7 mouse cellular contexts compared by ENCODE assay signal in the genomic region with DNA sequence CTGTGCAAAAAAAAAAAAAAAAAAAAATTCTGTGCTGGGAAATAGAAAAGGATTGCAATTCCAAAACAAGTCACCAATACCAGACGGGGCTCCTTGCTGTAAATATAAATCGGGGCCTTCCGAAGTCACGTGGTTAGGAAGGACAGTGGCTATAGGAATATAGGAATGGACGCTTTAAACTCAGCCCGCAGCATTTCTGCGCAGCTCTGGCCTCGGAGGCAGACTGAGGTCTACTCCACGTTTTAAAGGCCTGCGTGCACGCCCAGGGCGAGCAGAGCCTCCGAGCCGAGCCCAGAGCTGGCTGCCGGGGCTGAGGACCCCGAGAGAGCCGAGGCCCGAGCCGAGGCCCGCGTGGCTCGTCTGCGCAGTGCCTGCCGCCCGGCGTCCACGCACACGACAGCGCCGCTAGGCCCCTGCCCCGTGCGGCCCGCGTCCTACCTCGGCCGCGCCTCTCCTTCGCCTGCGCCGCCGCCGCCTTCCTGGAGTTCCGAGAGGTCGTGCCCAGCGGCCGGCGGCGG. TPM values are rescaled to one million over a fixed set of nuclear protein-coding genes. Genes with fewer than 3 reads are reported as not detected.
DNase-seq lines count a peak whose midpoint lies in the region; ATAC-seq and TF ChIP-seq lines count a peak whose summit lies in the region.

No protein-coding gene starts in this region.

- peak overlapping the region; percentile 86 for H3K9ac ChIP-seq in lung, embryonic 14.5 days
- H3K9ac ChIP-seq in forebrain, embryonic 13.5 days, result peak overlapping the region; percentile 79
- peak overlapping the region; percentile 90 for H3K9ac ChIP-seq in limb, embryonic 14.5 days (ENCODE audit: low read depth, low read length, severe bottlenecking)
- peak overlapping the region; percentile 85 for H3K9ac ChIP-seq in neural tube, embryonic 15.5 days (replicated peaks)

- no peak for TF ChIP-seq CTCF in lung, embryonic 14.5 days (IDR thresholded peaks at IDR 0.05; ENCODE audit: low read depth)

- H3K9me3 ChIP-seq in lung, embryonic 14.5 days (ENCODE audit: low read depth, low read length), result no peaks in the 10 kb centered on the region
- no peaks in the 10 kb centered on the region for H3K9me3 ChIP-seq in forebrain, embryonic 13.5 days (replicated peaks)
- no peaks in the 10 kb centered on the region for H3K9me3 ChIP-seq in limb, embryonic 14.5 days (ENCODE audit: control insufficient read depth, low read length)
- no peaks in the 10 kb centered on the region for H3K9me3 ChIP-seq in neural tube, embryonic 15.5 days (replicated peaks)

- H3K4me1 ChIP-seq in lung, embryonic 14.5 days (ENCODE audit: insufficient read depth), result peaks cover 8% of the 10 kb centered on the region
- peaks cover 11% of the 10 kb centered on the region for H3K4me1 ChIP-seq in forebrain, embryonic 13.5 days
- peaks cover 8% of the 10 kb centered on the region for H3K4me1 ChIP-seq in limb, embryonic 14.5 days (ENCODE audit: control insufficient read depth, insufficient read depth, low read length)
- peaks cover 11% of the 10 kb centered on the region for H3K4me1 ChIP-seq in neural tube, embryonic 15.5 days

- peaks cover 6% of the 10 kb centered on the region; the same call in 1 of the 2 replicates for H3K36me3 ChIP-seq in lung, embryonic 14.5 days (ENCODE audit: insufficient read depth)
- H3K36me3 ChIP-seq in forebrain, embryonic 13.5 days (ENCODE audit: poor library complexity, severe bottlenecking), result peaks cover 7% of the 10 kb centered on the region; the same call in 1 of the 2 replicates
- H3K36me3 ChIP-seq in limb, embryonic 14.5 days (ENCODE audit: control insufficient read depth, insufficient read depth, low read length), result peaks cover 8% of the 10 kb centered on the region
- peaks cover 8% of the 10 kb centered on the region for H3K36me3 ChIP-seq in neural tube, embryonic 15.5 days

- under 1% methylated on average over 47 of the region's 48 CpGs for WGBS in lung, embryonic 14.5 days
- under 1% methylated on average over 38 of the region's 48 CpGs for WGBS in forebrain, embryonic 13.5 days
- under 1% methylated on average over 40 of the region's 48 CpGs for WGBS in limb, embryonic 14.5 days
- 0% methylated on average over 41 of the region's 48 CpGs for WGBS in neural tube, embryonic 15.5 days

- H3K27ac ChIP-seq in lung, embryonic 14.5 days (ENCODE audit: low read depth), result peak overlapping the region; percentile 95
- peak overlapping the region; percentile 81 for H3K27ac ChIP-seq in forebrain, embryonic 13.5 days
- peak overlapping the region; percentile 91 for H3K27ac ChIP-seq in limb, embryonic 14.5 days (replicated peaks; ENCODE audit: low read depth, low read length)
- peak overlapping the region; percentile 89 for H3K27ac ChIP-seq in neural tube, embryonic 15.5 days (replicated peaks)

- peak overlapping the region; percentile 75 for H3K4me3 ChIP-seq in lung, embryonic 14.5 days (ENCODE audit: low read depth, low read length)
- peak overlapping the region; percentile 58 for H3K4me3 ChIP-seq in forebrain, embryonic 13.5 days
- peak overlapping the region; percentile 75 for H3K4me3 ChIP-seq in limb, embryonic 14.5 days (replicated peaks; ENCODE audit: low read length)
- peak overlapping the region; percentile 68 for H3K4me3 ChIP-seq in neural tube, embryonic 15.5 days (replicated peaks)

- peak overlapping the region; percentile 74 for H3K4me2 ChIP-seq in lung, embryonic 14.5 days
- H3K4me2 ChIP-seq in forebrain, embryonic 13.5 days, result peak overlapping the region; percentile 68
- peak overlapping the region; percentile 76 for H3K4me2 ChIP-seq in limb, embryonic 14.5 days (replicated peaks; ENCODE audit: low read depth, low read length, severe bottlenecking)
- peak overlapping the region; percentile 76 for H3K4me2 ChIP-seq in neural tube, embryonic 15.5 days

- H3K27me3 ChIP-seq in lung, embryonic 14.5 days (ENCODE audit: insufficient read depth, low read length), result no peaks in the 10 kb centered on the region
- no peaks in the 10 kb centered on the region for H3K27me3 ChIP-seq in forebrain, embryonic 13.5 days
- H3K27me3 ChIP-seq in limb, embryonic 14.5 days (ENCODE audit: control insufficient read depth, insufficient read depth, low read length), result no peaks in the 10 kb centered on the region
- H3K27me3 ChIP-seq in neural tube, embryonic 15.5 days (replicated peaks), result no peaks in the 10 kb centered on the region

- TF ChIP-seq POLR2A in limb, embryonic 14.5 days (IDR thresholded peaks at IDR 0.05; ENCODE audit: borderline replicate concordance, extremely low read depth, insufficient read depth, insufficient read length), result peak; percentile 52; the same call in 1 of the 2 replicates

- DNase-seq in lung, embryonic 14.5 days, result peak; percentile 77
- DNase-seq in lung, postnatal 4 days, result no peak
- DNase-seq in brain, adult 2 months (ENCODE audit: low read depth, low spot score), result peak; percentile 69
- peak; percentile 39 for DNase-seq in limb, embryonic 14.5 days (ENCODE audit: low spot score)
- no peak for DNase-seq in gastrocnemius, postnatal 36 days

- intact Hi-C loops in gastrocnemius, postnatal 36 days (cut with DNase I), result no loop called here

- peak; percentile 79 for ATAC-seq in lung, embryonic 14.5 days (ENCODE audit: insufficient read depth)
- ATAC-seq in forebrain, embryonic 13.5 days, result peak; percentile 81
- peak; percentile 66 for ATAC-seq in limb, embryonic 14.5 days (ENCODE audit: low FRiP score, low read depth)
- peak; percentile 72 for ATAC-seq in neural tube, embryonic 15.5 days (ENCODE audit: low FRiP score)

RNA-seq across cellular contexts. Expression of a gene that starts 0.7 kb away (rescaled TPM):
- 54.0 and 61.0 TPM in 2 replicates for polyA plus RNA-seq in lung, embryonic 14.5 days (2014; fragmentation: Nextera tagmentation; extraction: Ambion mirVana)
- 27.7 and 30.6 TPM in 2 replicates for polyA plus RNA-seq in forebrain, embryonic 13.5 days (2015; fragmentation: Nextera tagmentation; extraction: Ambion mirVana)
- polyA plus RNA-seq in limb, embryonic 14.5 days (2012; rRNA removed), result 18.1 and 25.5 TPM in 2 replicates
- polyA plus RNA-seq in limb, embryonic 14.5 days (2014; fragmentation: Nextera tagmentation; extraction: Ambion mirVana), result 64.1 and 64.9 TPM in 2 replicates
- 44.4 and 46.8 TPM in 2 replicates for polyA plus RNA-seq in neural tube, embryonic 15.5 days (2015; fragmentation: Nextera tagmentation; extraction: Ambion mirVana)
- 10 to 100 TPM; 31.0 to 38.7 TPM for total RNA-seq in gastrocnemius, postnatal 36 days (2021)

RNA-seq across cellular contexts. Expression of a gene that starts 49.4 kb away (rescaled TPM):
- 12.0 and 12.7 TPM in 2 replicates for polyA plus RNA-seq in lung, embryonic 14.5 days (2014; fragmentation: Nextera tagmentation; extraction: Ambion mirVana)
- polyA plus RNA-seq in forebrain, embryonic 13.5 days (2015; fragmentation: Nextera tagmentation; extraction: Ambion mirVana), result 22.2 and 24.6 TPM in 2 replicates
- 18.2 and 21.4 TPM in 2 replicates for polyA plus RNA-seq in limb, embryonic 14.5 days (2012; rRNA removed)
- polyA plus RNA-seq in limb, embryonic 14.5 days (2014; fragmentation: Nextera tagmentation; extraction: Ambion mirVana), result 9.6 and 13.3 TPM in 2 replicates
- 26.1 and 30.7 TPM in 2 replicates for polyA plus RNA-seq in neural tube, embryonic 15.5 days (2015; fragmentation: Nextera tagmentation; extraction: Ambion mirVana)
- total RNA-seq in gastrocnemius, postnatal 36 days (2021), result under 1 TPM; 0.79 to 0.84 TPM

Comparison
In these comparisons a context has a peak if more than half of its experiments do, and no peak if none do; other contexts are left out.
1. DNase-seq: peak in lung, embryonic 14.5 days (single experiment), brain, adult 2 months (single experiment) and limb, embryonic 14.5 days (single experiment); none in lung, postnatal 4 days (0 of 2) and gastrocnemius, postnatal 36 days (0 of 2).
2. Peak in every context shown above with its lines, with median percentiles within 50 percentile points of each other: ATAC-seq, H3K27ac ChIP-seq, H3K4me2 ChIP-seq, H3K4me3 ChIP-seq and H3K9ac ChIP-seq.